Mouse (Mus musculus) hindbrain, embryonic 10.5 days (tissue): ENCODE measurements around the gene Ltbp3. TPM values are rescaled to one million over a fixed set of nuclear protein-coding genes. Genes with fewer than 3 reads are reported as not detected.

Experiments
- DNase-seq: peaks from one replicate; pipeline ENCODE4 v3.0.0-alpha.2; 2017; ENCODE audit warnings: low spot score
- H3K27ac ChIP-seq: fragments of 300-500 bp; sonication (generic); 2 replicates; pipeline ENCODE4 v1.5.1; 2016; ENCODE audit warnings: mild to moderate bottlenecking, moderate library complexity
- H3K27me3 ChIP-seq: fragments of 300-500 bp; sonication (generic); 2 replicates; pipeline ENCODE4 v1.6.1; 2016; ENCODE audit warnings: mild to moderate bottlenecking; ENCODE audit not compliant: poor library complexity, insufficient read depth, severe bottlenecking
- H3K36me3 ChIP-seq: fragments of 300-500 bp; sonication (generic); 2 replicates; pipeline ENCODE4 v1.6.1; 2016; ENCODE audit warnings: mild to moderate bottlenecking, moderate library complexity
- H3K4me1 ChIP-seq: fragments of 300-500 bp; sonication (generic); replicated peaks from 2 replicates; pipeline ENCODE4 v1.6.1; 2016; ENCODE audit warnings: mild to moderate bottlenecking
- H3K4me3 ChIP-seq: fragments of 300-500 bp; sonication (generic); 2 replicates; pipeline ENCODE4 v1.5.1; 2016; ENCODE audit warnings: mild to moderate bottlenecking, moderate library complexity
- H3K9me3 ChIP-seq: fragments of 300-500 bp; sonication (generic); 2 replicates; pipeline ENCODE4 v1.6.1; 2016; ENCODE audit warnings: mild to moderate bottlenecking, moderate library complexity
- WGBS: fragments of 180-500 bp; shearing (Covaris S2); methylation state at CpG from one replicate; pipeline ENCODE4 v1.1.7; 2016; 5-methylcytosine and 5-hydroxymethylcytosine counted together
- polyA plus RNA-seq: library from polyadenylated mRNA; unstranded; fragments of >200 nt; fragmentation: Nextera tagmentation; extraction: Ambion mirVana; gene quantifications from 2 replicates; pipeline ENCODE4 v1.2.1, GENCODE M21; 2016

Gene Ltbp3
- polyA plus RNA-seq, 1 experiment from 2014 or later = 6.9 TPM

GRCm38 (mm10) chr19:5711907-5712460 lies 28.7 kb upstream of the Ltbp3 start:
- Histone ChIP-seq H3K4me3 (no peak overlapping the region), H3K27ac (no peak overlapping the region), H3K27me3 (peaks cover 14% of the 10 kb centered on the region; the same call in 1 of the 2 replicates), H3K9me3 (no peaks in the 10 kb centered on the region), H3K36me3 (peaks cover 74% of the 10 kb centered on the region), H3K4me1 (peaks cover 36% of the 10 kb centered on the region)
- 92% methylated on average over 14 of the region's 14 CpGs for WGBS
- DNase-seq = no peak

GRCm38 (mm10) chr19:5713255-5713654 lies 27.4 kb upstream of the Ltbp3 start:
- Histone ChIP-seq H3K9me3 (no peaks in the 10 kb centered on the region), H3K4me3 (no peak overlapping the region), H3K27ac (no peak overlapping the region), H3K4me1 (peaks cover 43% of the 10 kb centered on the region), H3K27me3 (peaks cover 16% of the 10 kb centered on the region; the same call in 1 of the 2 replicates), H3K36me3 (peaks cover 74% of the 10 kb centered on the region)
- 75% methylated on average over 5 of the region's 5 CpGs for WGBS
- DNase-seq = no peak

GRCm38 (mm10) chr19:5713730-5714129 lies 27.0 kb upstream of the Ltbp3 start:
- peaks cover 43% of the 10 kb centered on the region for H3K4me1 ChIP-seq
- no peak overlapping the region for H3K4me3 ChIP-seq
- H3K9me3 ChIP-seq = no peaks in the 10 kb centered on the region
- H3K27ac ChIP-seq = no peak overlapping the region
- H3K36me3 ChIP-seq = peaks cover 74% of the 10 kb centered on the region
- 9% methylated on average over 2 of the region's 2 CpGs for WGBS
- DNase-seq = no peak
- H3K27me3 ChIP-seq = peaks cover 16% of the 10 kb centered on the region; the same call in 1 of the 2 replicates

GRCm38 (mm10) chr19:5715793-5716688 lies 24.7 kb upstream of the Ltbp3 start:
- Histone ChIP-seq H3K4me3 (peak overlapping the region; percentile 35), H3K27me3 (peaks cover 16% of the 10 kb centered on the region; the same call in 1 of the 2 replicates), H3K9me3 (no peaks in the 10 kb centered on the region), H3K27ac (0 out of 2 replicates have a peak overlapping the region, but pooled peaks have one; percentile 16), H3K4me1 (peaks cover 42% of the 10 kb centered on the region), H3K36me3 (peaks cover 76% of the 10 kb centered on the region)
- peak; percentile 56 for DNase-seq
- 17% methylated on average over 43 of the region's 43 CpGs for WGBS

- Histone ChIP-seq H3K4me3 (peak overlapping the region; percentile 9; the same call in 1 of the 2 replicates), H3K36me3 (peaks cover 76% of the 10 kb centered on the region), H3K27me3 (peaks cover 16% of the 10 kb centered on the region; the same call in 1 of the 2 replicates), H3K9me3 (no peaks in the 10 kb centered on the region), H3K27ac (no peak overlapping the region), H3K4me1 (peaks cover 43% of the 10 kb centered on the region)
- DNase-seq = no peak
- WGBS = 66% methylated on average over 10 of the region's 10 CpGs
Observed at GRCm38 (mm10) chr19:5716955-5717354, 23.7 kb upstream of the Ltbp3 start.

- peaks cover 94% of the 10 kb centered on the region for H3K36me3 ChIP-seq
- 86% methylated on average over 6 of the region's 6 CpGs for WGBS
Observed at GRCm38 (mm10) chr19:5721233-5721632, 19.5 kb upstream of the Ltbp3 start.

GRCm38 (mm10) chr19:5722848-5723425 lies 17.8 kb upstream of the Ltbp3 start:
- peaks cover 44% of the 10 kb centered on the region for H3K4me1 ChIP-seq
- no peak overlapping the region for H3K27ac ChIP-seq
- peaks cover 7% of the 10 kb centered on the region for H3K27me3 ChIP-seq
- H3K9me3 ChIP-seq = no peaks in the 10 kb centered on the region
- WGBS = 90% methylated on average over 7 of the region's 7 CpGs
- no peak for DNase-seq
- H3K4me3 ChIP-seq = peak overlapping the region; percentile 13; the same call in 1 of the 2 replicates
- H3K36me3 ChIP-seq = peaks cover 90% of the 10 kb centered on the region

More at GRCm38 (mm10) chr19:5721233-5721632, 19.5 kb upstream of the Ltbp3 start:
- Histone ChIP-seq H3K27me3 (peaks cover 7% of the 10 kb centered on the region; the same call in 1 of the 2 replicates), H3K4me1 (peaks cover 41% of the 10 kb centered on the region), H3K9me3 (no peaks in the 10 kb centered on the region), H3K27ac (no peak overlapping the region), H3K4me3 (no peak overlapping the region)
- DNase-seq = no peak

- WGBS = 71% methylated on average over 4 of the region's 4 CpGs
- H3K36me3 ChIP-seq = peaks cover 79% of the 10 kb centered on the region
- H3K9me3 ChIP-seq = no peaks in the 10 kb centered on the region
- no peak for DNase-seq
- peaks cover 56% of the 10 kb centered on the region for H3K4me1 ChIP-seq
- H3K4me3 ChIP-seq = peak overlapping the region; percentile 50; the same call in 1 of the 2 replicates
- peaks cover 7% of the 10 kb centered on the region for H3K27me3 ChIP-seq
- H3K27ac ChIP-seq = peak overlapping the region; percentile 46; the same call in 1 of the 2 replicates
Observed at GRCm38 (mm10) chr19:5723934-5724548, 16.7 kb upstream of the Ltbp3 start.

GRCm38 (mm10) chr19:5724549-5724941 lies 16.2 kb upstream of the Ltbp3 start:
- peaks cover 59% of the 10 kb centered on the region for H3K4me1 ChIP-seq
- DNase-seq = no peak
- peaks cover 74% of the 10 kb centered on the region for H3K36me3 ChIP-seq
- H3K27me3 ChIP-seq = peaks cover 7% of the 10 kb centered on the region
- no peaks in the 10 kb centered on the region for H3K9me3 ChIP-seq
- peak overlapping the region; percentile 50 for H3K4me3 ChIP-seq
- WGBS = 71% methylated on average over 7 of the region's 7 CpGs
- peak overlapping the region; percentile 3; the same call in 1 of the 2 replicates for H3K27ac ChIP-seq

GRCm38 (mm10) chr19:5725029-5725707 lies 15.5 kb upstream of the Ltbp3 start:
- DNase-seq = no peak
- Histone ChIP-seq H3K27me3 (peaks cover 7% of the 10 kb centered on the region), H3K4me1 (peaks cover 65% of the 10 kb centered on the region), H3K9me3 (no peaks in the 10 kb centered on the region), H3K4me3 (peak overlapping the region; percentile 50), H3K36me3 (peaks cover 69% of the 10 kb centered on the region), H3K27ac (peak overlapping the region; percentile 2)
- WGBS = 81% methylated on average over 12 of the region's 12 CpGs

- peaks cover 73% of the 10 kb centered on the region for H3K4me1 ChIP-seq
- peaks cover 66% of the 10 kb centered on the region for H3K36me3 ChIP-seq
- peak within 1 kb of the TSS; percentile 96 for H3K4me3 ChIP-seq
- peak; percentile 45 for DNase-seq
- no peaks in the 10 kb centered on the region for H3K9me3 ChIP-seq
- WGBS = 10% methylated on average over 49 of the region's 49 CpGs
- H3K27ac ChIP-seq = peak within 1 kb of the TSS; percentile 99
- peaks cover 7% of the 10 kb centered on the region for H3K27me3 ChIP-seq
Observed at GRCm38 (mm10) chr19:5725767-5726515, 14.8 kb upstream of the Ltbp3 start, which contains the start of gene Ehbp1l1. Gene Ehbp1l1, minus strand, starts transcription at chr19:5726317.
